Mouse (Mus musculus): ENCODE measurements at regions not wholly inside any gene's neighbourhood (a gene's known extent, or its start where the extent isn't known, plus 50 kb on each side); places are given as distances from the start of the nearest gene placed in this dataset.

- no peaks in the 10 kb centered on the region for H3K4me1 ChIP-seq
- no peak overlapping the region for H3K27ac ChIP-seq
- WGBS, result 71% methylated on average over 2 of the region's 2 CpGs
- no peak overlapping the region for H3K4me3 ChIP-seq
- no peak for ATAC-seq (ENCODE audit: low FRiP score, low read depth)
- H3K9me3 ChIP-seq, result no peaks in the 10 kb centered on the region
- H3K27me3 ChIP-seq, result no peaks in the 10 kb centered on the region
- H3K9ac ChIP-seq, result no peak overlapping the region
- H3K36me3 ChIP-seq, result no peaks in the 10 kb centered on the region
- no peak overlapping the region for H3K4me2 ChIP-seq (replicated peaks)
Observed at GRCm38 (mm10) chr1:77832174-77832573, 317.3 kb upstream of the Epha4 start.

- 45% methylated on average over 5 of the region's 5 CpGs for WGBS
- Histone ChIP-seq H3K4me3 (no peak overlapping the region), H3K4me1 (peaks cover 18% of the 10 kb centered on the region), H3K4me2 (replicated peaks) (no peak overlapping the region), H3K9me3 (no peaks in the 10 kb centered on the region), H3K9ac (no peak overlapping the region), H3K27me3 (no peaks in the 10 kb centered on the region; the same call in 1 of the 2 replicates), H3K27ac (no peak overlapping the region), H3K36me3 (no peaks in the 10 kb centered on the region)
- no peak for ATAC-seq (ENCODE audit: low FRiP score, low read depth)
Observed at GRCm38 (mm10) chr1:77824716-77825387, 310.0 kb upstream of the Epha4 start.

- Histone ChIP-seq H3K27me3 (no peaks in the 10 kb centered on the region; the same call in 1 of the 2 replicates), H3K9me3 (no peaks in the 10 kb centered on the region), H3K4me3 (no peak overlapping the region), H3K9ac (no peak overlapping the region), H3K4me1 (peaks cover 18% of the 10 kb centered on the region), H3K4me2 (replicated peaks) (no peak overlapping the region; the same call in 1 of the 2 replicates), H3K36me3 (no peaks in the 10 kb centered on the region), H3K27ac (no peak overlapping the region)
- 28% methylated on average over 10 of the region's 10 CpGs for WGBS
- ATAC-seq (ENCODE audit: low FRiP score, low read depth), result peak; percentile 15; the same call in 1 of the 2 replicates
Observed at GRCm38 (mm10) chr1:77823801-77824687, 309.2 kb upstream of the Epha4 start.

GRCm38 (mm10) chr1:77820101-77820500, 305.2 kb upstream of the Epha4 start:
- no peaks in the 10 kb centered on the region; the same call in 1 of the 2 replicates for H3K27me3 ChIP-seq
- no peaks in the 10 kb centered on the region for H3K9me3 ChIP-seq
- H3K36me3 ChIP-seq, result no peaks in the 10 kb centered on the region
- 82% methylated on average over 2 of the region's 2 CpGs for WGBS
- no peak overlapping the region for H3K4me2 ChIP-seq (replicated peaks)
- peaks cover 17% of the 10 kb centered on the region for H3K4me1 ChIP-seq
- no peak overlapping the region for H3K9ac ChIP-seq
- no peak for ATAC-seq (ENCODE audit: low FRiP score, low read depth)
- no peak overlapping the region for H3K27ac ChIP-seq
- no peak overlapping the region for H3K4me3 ChIP-seq

GRCm38 (mm10) chr1:77815451-77815850, 300.6 kb upstream of the Epha4 start:
- Histone ChIP-seq H3K27me3 (no peaks in the 10 kb centered on the region), H3K4me2 (replicated peaks) (no peak overlapping the region), H3K4me3 (no peak overlapping the region), H3K27ac (no peak overlapping the region), H3K9ac (no peak overlapping the region), H3K4me1 (no peaks in the 10 kb centered on the region), H3K9me3 (no peaks in the 10 kb centered on the region), H3K36me3 (no peaks in the 10 kb centered on the region)
- 81% methylated on average over 4 of the region's 4 CpGs for WGBS
- ATAC-seq (ENCODE audit: low FRiP score, low read depth), result no peak

GRCm38 (mm10) chr1:77811573-77811972, 296.7 kb upstream of the Epha4 start:
- H3K27ac ChIP-seq, result no peak overlapping the region
- H3K4me3 ChIP-seq, result no peak overlapping the region
- ATAC-seq (ENCODE audit: low FRiP score, low read depth), result no peak
- H3K9me3 ChIP-seq, result no peaks in the 10 kb centered on the region
- H3K9ac ChIP-seq, result no peak overlapping the region
- no peak overlapping the region for H3K4me2 ChIP-seq (replicated peaks)
- no peaks in the 10 kb centered on the region for H3K27me3 ChIP-seq
- H3K4me1 ChIP-seq, result no peaks in the 10 kb centered on the region
- H3K36me3 ChIP-seq, result no peaks in the 10 kb centered on the region

GRCm38 (mm10) chr1:77790974-77791373, 276.1 kb upstream of the Epha4 start:
- no peaks in the 10 kb centered on the region for H3K27me3 ChIP-seq
- ATAC-seq (ENCODE audit: low FRiP score, low read depth), result peak; percentile 81
- H3K4me3 ChIP-seq, result no peak overlapping the region
- no peak overlapping the region for H3K9ac ChIP-seq
- no peaks in the 10 kb centered on the region for H3K4me1 ChIP-seq
- H3K27ac ChIP-seq, result no peak overlapping the region
- H3K4me2 ChIP-seq (replicated peaks), result no peak overlapping the region
- WGBS, result 26% methylated on average over 6 of the region's 6 CpGs
- H3K36me3 ChIP-seq, result no peaks in the 10 kb centered on the region
- no peaks in the 10 kb centered on the region for H3K9me3 ChIP-seq

- H3K9ac ChIP-seq, result no peak overlapping the region
- H3K36me3 ChIP-seq, result no peaks in the 10 kb centered on the region
- no peak overlapping the region for H3K4me2 ChIP-seq (replicated peaks)
- no peak for ATAC-seq (ENCODE audit: low FRiP score, low read depth)
- no peaks in the 10 kb centered on the region for H3K27me3 ChIP-seq
- no peak overlapping the region for H3K4me3 ChIP-seq
- no peak overlapping the region for H3K27ac ChIP-seq
- 88% methylated on average over 3 of the region's 3 CpGs for WGBS
- no peaks in the 10 kb centered on the region for H3K4me1 ChIP-seq
- H3K9me3 ChIP-seq, result 0 out of 2 replicates have a peak, but pooled peaks cover 6% of the 10 kb centered on the region
Observed at GRCm38 (mm10) chr1:77754326-77754725, 239.4 kb upstream of the Epha4 start.

GRCm38 (mm10) chr1:77748483-77749465, 233.9 kb upstream of the Epha4 start:
- H3K27ac ChIP-seq, result no peak overlapping the region
- WGBS, result 52% methylated on average over 2 of the region's 2 CpGs

GRCm38 (mm10) chr1:77732099-77732498, 217.2 kb upstream of the Epha4 start:
- no peak overlapping the region for H3K9ac ChIP-seq
- no peak overlapping the region for H3K4me3 ChIP-seq
- no peaks in the 10 kb centered on the region for H3K9me3 ChIP-seq
- no peaks in the 10 kb centered on the region for H3K36me3 ChIP-seq
- H3K27ac ChIP-seq, result no peak overlapping the region
- H3K4me1 ChIP-seq, result peaks cover 12% of the 10 kb centered on the region
- 0 out of 2 replicates have a peak, but pooled peaks cover 2% of the 10 kb centered on the region for H3K27me3 ChIP-seq
- WGBS, result 79% methylated on average over 10 of the region's 10 CpGs
- no peak overlapping the region for H3K4me2 ChIP-seq (replicated peaks)
- ATAC-seq (ENCODE audit: low FRiP score, low read depth), result no peak

More at GRCm38 (mm10) chr1:77748483-77749465, 233.9 kb upstream of the Epha4 start:
- peaks cover 8% of the 10 kb centered on the region for H3K4me1 ChIP-seq
- H3K4me2 ChIP-seq (replicated peaks), result no peak overlapping the region
- no peaks in the 10 kb centered on the region for H3K36me3 ChIP-seq
- ATAC-seq (ENCODE audit: low FRiP score, low read depth), result no peak
- no peak overlapping the region for H3K4me3 ChIP-seq
- no peaks in the 10 kb centered on the region for H3K9me3 ChIP-seq
- no peak overlapping the region for H3K9ac ChIP-seq
- no peaks in the 10 kb centered on the region for H3K27me3 ChIP-seq

GRCm38 (mm10) chr1:77727561-77727960, 212.7 kb upstream of the Epha4 start:
- Histone ChIP-seq H3K9me3 (no peaks in the 10 kb centered on the region), H3K36me3 (no peaks in the 10 kb centered on the region), H3K4me2 (replicated peaks) (no peak overlapping the region), H3K4me1 (peaks cover 15% of the 10 kb centered on the region), H3K27me3 (no peaks in the 10 kb centered on the region; the same call in 1 of the 2 replicates), H3K4me3 (no peak overlapping the region), H3K27ac (no peak overlapping the region), H3K9ac (no peak overlapping the region)
- WGBS, result 27% methylated on average over 2 of the region's 2 CpGs
- peak; percentile 36; the same call in 1 of the 2 replicates for ATAC-seq (ENCODE audit: low FRiP score, low read depth)

All from limb, embryonic 13.5 days (tissue).